Mouse (Mus musculus): ENCODE data around the gene Klf17.
"Not testable (repeated sequence)": the region's sequence is repeated elsewhere in the genome, so short reads cannot be mapped to it uniquely, and the experiment has no call there.

Gene Klf17

GRCm38 (mm10) chr4:117765416-117765815 lies at the start of gene Klf17:
Gene Klf17, minus strand, starts transcription at chr4:117765648.
- no peak for ATAC-seq (ENCODE audit: low TSS enrichment)

GRCm38 (mm10) chr4:117814333-117814732 lies 48.9 kb upstream of the Klf17 start:
- no peak for ATAC-seq (ENCODE audit: low TSS enrichment)

- no peak for ATAC-seq (ENCODE audit: low TSS enrichment)
These were observed 48.2 kb upstream of the Klf17 start for GRCm38 (mm10) chr4:117813591-117814192.

- ATAC-seq (ENCODE audit: low TSS enrichment), result no peak
These were observed 45.5 kb upstream of the Klf17 start for GRCm38 (mm10) chr4:117810933-117811332.

GRCm38 (mm10) chr4:117806992-117807391 lies 41.5 kb upstream of the Klf17 start:
- ATAC-seq (ENCODE audit: low TSS enrichment), result no peak

GRCm38 (mm10) chr4:117799904-117800303 lies 34.5 kb upstream of the Klf17 start:
- ATAC-seq (ENCODE audit: low TSS enrichment), result no peak

GRCm38 (mm10) chr4:117788308-117788707 lies 22.9 kb upstream of the Klf17 start:
- no peak for ATAC-seq (ENCODE audit: low TSS enrichment)

- ATAC-seq (ENCODE audit: low TSS enrichment), result no peak
These were observed 21.5 kb upstream of the Klf17 start for GRCm38 (mm10) chr4:117786963-117787362.

- ATAC-seq (ENCODE audit: low TSS enrichment), result no peak
These were observed 17.5 kb upstream of the Klf17 start for GRCm38 (mm10) chr4:117782908-117783307.

- no peak for ATAC-seq (ENCODE audit: low TSS enrichment)
These were observed 7.5 kb upstream of the Klf17 start for GRCm38 (mm10) chr4:117772960-117773359.

- ATAC-seq (ENCODE audit: low TSS enrichment), result peak; percentile 78; the same call in 1 of the 2 replicates
These were observed 5.5 kb upstream of the Klf17 start for GRCm38 (mm10) chr4:117770935-117771334.

GRCm38 (mm10) chr4:117760151-117760550 lies 5.3 kb downstream of the Klf17 start:
- ATAC-seq (ENCODE audit: low TSS enrichment), result no peak

GRCm38 (mm10) chr4:117752469-117752868 lies 13.0 kb downstream of the Klf17 start:
- not testable (repeated sequence) for ATAC-seq (ENCODE audit: low TSS enrichment)

GRCm38 (mm10) chr4:117737559-117737958 lies 27.9 kb downstream of the Klf17 start:
- no peak for ATAC-seq (ENCODE audit: low TSS enrichment)

- ATAC-seq (ENCODE audit: low TSS enrichment), result no peak
These were observed 33.5 kb downstream of the Klf17 start for GRCm38 (mm10) chr4:117731926-117732325.

- no peak for ATAC-seq (ENCODE audit: low TSS enrichment)
These were observed 41.3 kb downstream of the Klf17 start, which contains the start of gene Gm12845 for GRCm38 (mm10) chr4:117724112-117724511. Gene Gm12845, plus strand, starts transcription at chr4:117724412.

- no peak for ATAC-seq (ENCODE audit: low TSS enrichment)
These were observed 51.9 kb downstream of the Klf17 start for GRCm38 (mm10) chr4:117713303-117714098.

- no peak for ATAC-seq (ENCODE audit: low TSS enrichment)
These were observed 53.1 kb downstream of the Klf17 start for GRCm38 (mm10) chr4:117712314-117712713.

- ATAC-seq (ENCODE audit: low TSS enrichment), result no peak
These were observed 56.5 kb downstream of the Klf17 start for GRCm38 (mm10) chr4:117708780-117709550.
